Mouse (Mus musculus): Measurements from ENCODE around the gene Tcp10b.
"Not testable (repeated sequence)": the region's sequence is repeated elsewhere in the genome, so short reads cannot be mapped to it uniquely, and the experiment has no call there.

The Tcp10b gene

GRCm38 (mm10) chr17:13060804-13061203 lies at the start of gene Tcp10b:
TSS of gene Tcp10b (plus strand) at chr17:13061104.
- not testable (repeated sequence) for DNase-seq

GRCm38 (mm10) chr17:13013316-13013715 lies 47.6 kb upstream of the Tcp10b start:
- DNase-seq, result no peak

GRCm38 (mm10) chr17:13036627-13037192 lies 24.2 kb upstream of the Tcp10b start:
- not testable (repeated sequence) for DNase-seq

- DNase-seq, result peak; percentile 48 to 49
These were observed 16.8 kb upstream of the Tcp10b start for GRCm38 (mm10) chr17:13043846-13044673.

- DNase-seq, result peak in 1 of 2 experiments; percentile 2
These were observed 8.6 kb upstream of the Tcp10b start, which contains the start of gene Gpr31b for GRCm38 (mm10) chr17:13052124-13052813. TSS of gene Gpr31b (minus strand) at chr17:13052296.

- not testable (repeated sequence) for DNase-seq
These were observed 2.0 kb downstream of the Tcp10b start for GRCm38 (mm10) chr17:13062882-13063281.

GRCm38 (mm10) chr17:13067864-13068385 lies 7.0 kb downstream of the Tcp10b start:
- DNase-seq, result not testable (repeated sequence)

GRCm38 (mm10) chr17:13069227-13069626 lies 8.3 kb downstream of the Tcp10b start:
- DNase-seq, result not testable (repeated sequence)

GRCm38 (mm10) chr17:13091510-13091909 lies 30.6 kb downstream of the Tcp10b start:
- not testable (repeated sequence) for DNase-seq

- DNase-seq, result not testable (repeated sequence)
These were observed 31.3 kb downstream of the Tcp10b start for GRCm38 (mm10) chr17:13092100-13092764.

- not testable (repeated sequence) for DNase-seq
These were observed 32.1 kb downstream of the Tcp10b start for GRCm38 (mm10) chr17:13092960-13093359.

- DNase-seq, result not testable (repeated sequence)
These were observed 45.7 kb downstream of the Tcp10b start for GRCm38 (mm10) chr17:13106563-13106962.

GRCm38 (mm10) chr17:13112504-13113291 lies 51.8 kb downstream of the Tcp10b start:
- DNase-seq, result not testable (repeated sequence)

- DNase-seq, result not testable (repeated sequence)
These were observed 62.6 kb downstream of the Tcp10b start for GRCm38 (mm10) chr17:13123308-13124038.

GRCm38 (mm10) chr17:13124241-13124640 lies 63.3 kb downstream of the Tcp10b start:
- DNase-seq, result not testable (repeated sequence)

GRCm38 (mm10) chr17:13129324-13129723 lies 68.4 kb downstream of the Tcp10b start:
- DNase-seq, result not testable (repeated sequence)

- not testable (repeated sequence) for DNase-seq
These were observed 69.0 kb downstream of the Tcp10b start for GRCm38 (mm10) chr17:13129737-13130465.

GRCm38 (mm10) chr17:13131710-13132109 lies 70.8 kb downstream of the Tcp10b start, which contains the start of gene Unc93a:
TSS of gene Unc93a (minus strand) at chr17:13131810.
- DNase-seq, result not testable (repeated sequence)

Data from B cell, adult 2 months (primary cell).